Mouse (Mus musculus): ENCODE results near the gene D230025D16Rik.

The D230025D16Rik gene

DNA sequence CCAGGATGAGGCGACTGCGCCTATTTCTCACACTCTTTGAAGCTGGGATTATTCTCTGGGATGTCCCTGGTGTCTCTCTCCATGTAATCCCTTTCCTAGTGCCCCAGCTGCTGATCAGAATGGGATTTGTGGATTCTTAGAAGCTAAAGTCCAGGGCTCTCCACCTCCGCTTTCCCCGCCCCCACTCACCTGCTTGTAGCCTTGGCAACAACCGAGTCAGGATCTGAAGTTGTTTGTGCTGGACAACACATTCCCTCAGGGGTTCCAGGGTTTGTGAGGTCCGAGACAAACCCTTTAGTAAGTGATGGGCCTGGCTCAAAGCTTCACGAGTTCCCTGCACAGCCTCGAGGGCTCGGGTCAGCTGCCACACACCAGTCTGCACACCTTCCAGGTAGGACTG, 69.8 kb downstream of the D230025D16Rik start:
- no peak for DNase-seq

- no peak for DNase-seq
These were observed 70.3 kb downstream of the D230025D16Rik start for GRCm38 (mm10) chr8:105295256-105295655.

DNA sequence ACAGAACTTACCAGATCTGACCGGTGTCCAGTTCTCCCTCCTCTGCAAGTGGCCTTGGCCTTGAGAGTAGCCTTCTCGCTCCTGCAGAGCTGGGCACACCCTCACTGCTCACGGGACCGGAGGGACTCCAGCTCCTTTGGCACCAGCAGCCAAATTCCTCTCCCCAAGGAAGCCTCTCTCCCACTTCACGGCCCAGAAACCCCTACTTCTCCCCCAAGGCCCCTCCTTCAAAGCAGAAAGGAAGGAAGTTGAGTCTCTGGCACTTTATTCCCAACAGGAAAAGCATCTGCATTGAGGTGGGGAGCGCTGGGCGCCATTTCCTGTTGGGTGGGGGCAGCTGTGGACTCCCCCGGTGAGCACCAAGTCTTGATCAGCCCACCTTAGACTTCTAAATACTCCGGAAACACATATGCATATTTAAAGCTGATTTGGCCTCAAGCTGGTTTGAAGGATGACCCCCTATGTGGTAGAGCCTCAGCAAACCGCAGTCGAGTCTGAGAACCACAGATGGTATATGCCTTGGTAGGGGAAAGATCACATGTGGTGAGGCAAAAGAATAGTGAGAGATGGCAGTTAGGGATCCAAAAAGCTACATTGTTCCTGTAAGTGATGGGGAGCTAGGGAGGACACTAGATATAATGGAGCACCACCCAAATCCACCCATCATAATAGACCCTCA, 71.1 kb downstream of the D230025D16Rik start, which contains the start of gene Exoc3l:
Gene Exoc3l (minus strand): TSS at position 207 of the 679 bp plus-strand sequence.
- no peak for DNase-seq

DNA sequence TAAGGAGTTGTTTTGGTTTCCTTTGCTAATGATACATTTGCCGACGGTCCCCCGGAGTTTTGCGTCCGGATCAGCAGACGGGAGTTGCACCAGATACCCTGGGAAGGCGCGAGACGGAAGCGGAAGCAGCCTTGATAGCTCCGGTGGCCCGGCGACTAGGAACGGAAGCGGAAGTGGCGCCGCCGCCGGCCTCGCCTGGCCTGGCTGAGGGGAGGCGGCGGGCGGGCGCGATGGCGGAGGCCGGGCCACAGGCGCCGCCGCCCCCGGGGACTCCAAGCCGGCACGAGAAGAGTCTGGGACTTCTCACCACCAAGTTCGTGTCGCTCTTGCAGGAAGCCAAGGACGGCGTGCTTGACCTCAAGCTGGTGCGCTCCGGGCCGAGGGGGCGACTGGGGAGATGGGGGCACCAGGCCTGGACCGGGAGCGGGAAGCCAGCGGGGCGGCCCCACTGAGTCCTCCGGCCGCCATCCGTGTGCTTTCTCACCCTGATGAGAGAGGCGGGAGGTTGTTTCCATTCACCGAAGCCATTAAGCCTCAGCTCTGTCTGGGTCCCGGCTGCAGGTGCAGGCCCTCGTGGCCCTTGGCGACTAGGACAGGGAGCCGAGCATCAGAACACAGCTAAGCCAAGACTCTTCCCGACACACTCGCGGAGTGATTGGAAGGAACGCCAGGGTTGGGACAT, 72.7 kb downstream of the D230025D16Rik start, which contains the start of gene E2f4:
Gene E2f4 (plus strand): TSS at position 153 of the 682 bp plus-strand sequence.
- DNase-seq = peak; percentile 92 to 94

DNA sequence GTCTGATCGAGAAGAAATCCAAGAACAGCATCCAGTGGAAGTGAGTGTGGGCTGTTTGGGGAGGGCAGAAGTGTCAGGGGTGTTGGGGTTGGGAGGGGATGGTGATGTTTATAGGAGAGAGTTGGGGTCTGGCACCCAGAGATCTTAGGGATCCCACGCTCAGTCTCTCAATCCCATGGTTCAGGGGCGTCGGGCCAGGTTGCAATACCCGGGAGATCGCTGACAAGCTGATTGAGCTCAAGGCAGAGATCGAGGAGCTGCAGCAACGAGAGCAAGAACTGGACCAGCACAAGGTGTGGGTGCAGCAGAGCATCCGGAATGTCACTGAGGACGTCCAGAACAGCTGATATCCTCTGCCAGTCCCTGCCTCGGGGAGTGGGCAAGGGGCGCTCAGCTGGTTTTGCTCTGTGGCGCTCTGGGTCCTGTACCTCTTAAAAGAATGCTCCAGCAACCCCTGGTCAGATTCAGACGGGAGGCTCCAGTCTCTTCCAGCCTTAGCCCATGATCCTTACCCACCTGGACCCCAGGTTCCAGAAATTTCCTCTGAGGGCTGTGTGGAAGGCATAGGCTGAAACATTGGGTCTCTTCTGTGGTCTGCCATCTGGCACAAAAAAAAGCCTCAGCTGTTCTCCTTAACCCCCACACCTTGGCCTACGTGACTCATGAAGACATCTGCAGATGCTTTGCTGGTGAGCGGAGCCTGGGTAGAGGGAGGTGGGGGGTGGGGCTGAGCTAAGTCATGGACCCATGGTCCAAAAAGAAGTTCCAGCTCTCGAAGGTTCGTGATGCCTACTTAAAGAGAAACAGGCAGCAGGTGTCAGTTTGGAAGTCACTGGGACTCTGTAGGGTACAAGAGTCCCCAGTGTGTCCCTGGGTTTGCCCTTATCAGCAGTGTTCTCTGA, 73.7 kb downstream of the D230025D16Rik start:
- DNase-seq = no peak

DNA sequence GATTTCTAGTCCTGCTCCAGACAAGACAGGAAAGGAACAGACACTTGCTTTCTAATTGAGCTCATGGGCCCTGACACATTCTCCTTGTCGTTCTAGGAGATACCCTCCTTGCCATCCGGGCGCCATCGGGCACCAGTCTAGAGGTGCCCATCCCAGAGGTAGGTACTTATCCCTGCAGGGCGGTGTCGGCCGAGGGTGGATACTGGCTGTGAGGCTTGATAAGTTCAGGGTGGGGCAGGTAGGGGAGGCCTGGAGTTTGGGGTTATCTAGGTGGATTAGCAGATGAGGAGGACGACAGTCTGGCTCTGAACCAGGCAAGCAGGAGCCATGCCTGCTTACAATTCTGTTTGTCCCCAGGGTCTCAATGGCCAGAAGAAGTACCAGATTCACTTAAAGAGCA, 75.0 kb downstream of the D230025D16Rik start:
- DNase-seq = no peak
